Mouse (Mus musculus): Measurements from ENCODE around the gene Xlr4b. TPM values are rescaled to one million over a fixed set of nuclear protein-coding genes. Genes with fewer than 3 reads are reported as not detected.

The Xlr4b gene
- polyA plus RNA-seq, 1 experiment from 2014 or later = 0.70 TPM

Other genes starting within 250 kb of the Xlr4b start
- 3.1 and 3.3 TPM in 2 replicates for gene Zfp185, start 227.0 kb upstream of the Xlr4b start, polyA plus RNA-seq (2016; fragmentation: Nextera tagmentation; extraction: Ambion mirVana)
- gene Pnma5, start 177.2 kb upstream of the Xlr4b start, polyA plus RNA-seq (2016; fragmentation: Nextera tagmentation; extraction: Ambion mirVana) = 0.14 TPM in 1 of 2 replicates, not detected in the other
- gene Pnma3, start 149.5 kb upstream of the Xlr4b start, polyA plus RNA-seq (2016; fragmentation: Nextera tagmentation; extraction: Ambion mirVana) = 1.1 TPM in 2 replicates
- 0.55 and 0.58 TPM in 2 replicates for gene Xlr4a, start 131.9 kb upstream of the Xlr4b start, polyA plus RNA-seq (2016; fragmentation: Nextera tagmentation; extraction: Ambion mirVana)
- gene Xlr3a, start 117.2 kb upstream of the Xlr4b start, polyA plus RNA-seq (2016; fragmentation: Nextera tagmentation; extraction: Ambion mirVana) = 3.5 and 4.0 TPM in 2 replicates
- 0.29 and 0.73 TPM in 2 replicates for gene Gm14685, start 97.3 kb upstream of the Xlr4b start, polyA plus RNA-seq (2016; fragmentation: Nextera tagmentation; extraction: Ambion mirVana)
- not detected in 2 replicates for gene Xlr5b, start 65.5 kb upstream of the Xlr4b start, polyA plus RNA-seq (2016; fragmentation: Nextera tagmentation; extraction: Ambion mirVana)
- gene DXBay18, start 64.9 kb upstream of the Xlr4b start, polyA plus RNA-seq (2016; fragmentation: Nextera tagmentation; extraction: Ambion mirVana) = 0.34 and 0.40 TPM in 2 replicates
- not detected in 2 replicates for gene Spin2d, start 37.3 kb upstream of the Xlr4b start, polyA plus RNA-seq (2016; fragmentation: Nextera tagmentation; extraction: Ambion mirVana)
- gene Xlr3b, start 22.1 kb upstream of the Xlr4b start, polyA plus RNA-seq (2016; fragmentation: Nextera tagmentation; extraction: Ambion mirVana) = 14.1 and 16.1 TPM in 2 replicates
- 23.1 and 23.2 TPM in 2 replicates for gene F8a, start 14.0 kb downstream of the Xlr4b start, polyA plus RNA-seq (2016; fragmentation: Nextera tagmentation; extraction: Ambion mirVana)
- not detected in 2 replicates for gene Xlr4c, start 28.8 kb downstream of the Xlr4b start, polyA plus RNA-seq (2016; fragmentation: Nextera tagmentation; extraction: Ambion mirVana)
- gene Xlr3c, start 51.1 kb downstream of the Xlr4b start, polyA plus RNA-seq (2016; fragmentation: Nextera tagmentation; extraction: Ambion mirVana) = 0.37 TPM in 1 of 2 replicates, not detected in the other
- 0.14 and 0.16 TPM in 2 replicates for gene Xlr5a, start 78.6 kb downstream of the Xlr4b start, polyA plus RNA-seq (2016; fragmentation: Nextera tagmentation; extraction: Ambion mirVana)
- not detected in 2 replicates for gene Xlr5c, start 78.6 kb downstream of the Xlr4b start, polyA plus RNA-seq (2016; fragmentation: Nextera tagmentation; extraction: Ambion mirVana)
- not detected in 2 replicates for gene Gm45015, start 122.5 kb downstream of the Xlr4b start, polyA plus RNA-seq (2016; fragmentation: Nextera tagmentation; extraction: Ambion mirVana)
- 18.6 and 19.1 TPM in 2 replicates for gene Zfp275, start 128.3 kb downstream of the Xlr4b start, polyA plus RNA-seq (2016; fragmentation: Nextera tagmentation; extraction: Ambion mirVana)
- gene Gm18336, start 184.4 kb downstream of the Xlr4b start, polyA plus RNA-seq (2016; fragmentation: Nextera tagmentation; extraction: Ambion mirVana) = not detected in 2 replicates
- gene Zfp92, start 196.8 kb downstream of the Xlr4b start, polyA plus RNA-seq (2016; fragmentation: Nextera tagmentation; extraction: Ambion mirVana) = 0.18 and 0.22 TPM in 2 replicates
- gene Trex2, start 221.0 kb downstream of the Xlr4b start, polyA plus RNA-seq (2016; fragmentation: Nextera tagmentation; extraction: Ambion mirVana) = not detected in 2 replicates
- 62.7 and 69.6 TPM in 2 replicates for gene Haus7, start 244.7 kb downstream of the Xlr4b start, polyA plus RNA-seq (2016; fragmentation: Nextera tagmentation; extraction: Ambion mirVana)